Mouse (Mus musculus) left cerebral cortex, postnatal 4 days (tissue): ENCODE measurements at regions not wholly inside any gene's neighbourhood (a gene's known extent, or its start where the extent isn't known, plus 50 kb on each side); places are given as distances from the start of the nearest gene placed in this dataset.
"Not testable (repeated sequence)": the region's sequence is repeated elsewhere in the genome, so short reads cannot be mapped to it uniquely, and the experiment has no call there.

ENCODE experiments used
- DNase-seq: peaks from one replicate; pipeline ENCODE4 v3.0.0-alpha.2; 2022
- intact Hi-C: fragments of 180-260 bp; cut with DNase I; formaldehyde crosslinking; loops from one replicate; pipeline ENCODE4 v1.15.1; 2025

- intact Hi-C loops = no loop called here
- no peak for DNase-seq
These were observed 125.9 kb downstream of the Arrdc3 start for GRCm38 (mm10) chr13:81008864-81009766.

GRCm38 (mm10) chr13:81013953-81014352 is 130.8 kb downstream of the Arrdc3 start:
- DNase-seq = no peak
- intact Hi-C loops = no loop called here

GRCm38 (mm10) chr13:81020106-81020747 is 137.0 kb downstream of the Arrdc3 start:
- DNase-seq = no peak
- intact Hi-C loops = no loop called here

- DNase-seq = no peak
- intact Hi-C loops = no loop called here
These were observed 137.6 kb downstream of the Arrdc3 start for GRCm38 (mm10) chr13:81020811-81021210.

GRCm38 (mm10) chr13:81022410-81022809 is 139.2 kb downstream of the Arrdc3 start:
- intact Hi-C loops = no loop called here
- no peak for DNase-seq

GRCm38 (mm10) chr13:81025241-81025760 is 142.1 kb downstream of the Arrdc3 start:
- intact Hi-C loops, DNase-seq: not testable (repeated sequence)

- DNase-seq = no peak
- intact Hi-C loops = no loop called here
These were observed 154.1 kb downstream of the Arrdc3 start for GRCm38 (mm10) chr13:81037316-81037715.

GRCm38 (mm10) chr13:81038736-81039135 is 155.6 kb downstream of the Arrdc3 start:
- no peak for DNase-seq
- intact Hi-C loops = no loop called here

- DNase-seq = no peak
- intact Hi-C loops = no loop called here
These were observed 157.3 kb downstream of the Arrdc3 start for GRCm38 (mm10) chr13:81040494-81040893.

GRCm38 (mm10) chr13:81041646-81042045 is 158.5 kb downstream of the Arrdc3 start:
- intact Hi-C loops = no loop called here
- DNase-seq = no peak
